In the genomic region with DNA sequence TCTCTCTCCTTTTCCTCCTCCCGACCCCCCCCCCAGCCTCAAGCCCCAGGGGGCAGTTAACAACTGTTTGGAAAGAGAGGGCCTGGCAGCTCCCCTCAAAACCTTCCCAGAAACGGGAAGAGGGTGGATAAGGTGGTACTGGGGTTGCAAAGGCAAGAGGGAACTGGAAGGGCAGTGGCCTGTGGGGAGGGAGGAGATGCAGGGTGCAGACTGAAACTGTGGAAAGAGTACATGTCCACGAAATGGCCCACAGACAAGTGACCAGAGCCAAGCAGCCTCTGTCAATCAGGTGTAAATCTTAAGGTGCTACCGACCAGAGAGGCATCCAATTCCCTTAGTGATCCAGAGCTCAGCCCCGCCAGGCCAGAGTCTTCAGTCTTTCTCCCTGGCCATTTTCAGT, we compare ENCODE assay signal across 8 mouse cellular contexts.
DNase-seq lines count a peak whose midpoint lies in the region; ATAC-seq and TF ChIP-seq lines count a peak whose summit lies in the region.
"Had no signal": no experiment of that assay in that cellular context is flagged by ENCODE, and none has a peak within 500 bp of the region (broad histone marks: within the 10 kb centered on the region; RNA-seq: fewer than 3 reads in every experiment).

No protein-coding gene starts in this region.

- TF ChIP-seq CTCF in cerebellum, adult 2 months (IDR thresholded peaks at IDR 0.05; ENCODE audit: borderline replicate concordance, insufficient read depth, low read depth, low read length) = no peak

- no peak overlapping the region for H3K9ac ChIP-seq in forebrain, embryonic 15.5 days (replicated peaks)
- H3K9ac ChIP-seq in intestine, embryonic 14.5 days (ENCODE audit: low read length) = no peak overlapping the region
- H3K9ac ChIP-seq in midbrain, embryonic 16.5 days (ENCODE audit: low read depth, low read length) = no peak overlapping the region

- TF ChIP-seq POLR2A in cerebellum, adult 2 months (IDR thresholded peaks at IDR 0.05; ENCODE audit: borderline replicate concordance, insufficient read depth, low read length) = no peak

- no peaks in the 10 kb centered on the region for H3K36me3 ChIP-seq in forebrain, embryonic 15.5 days
- no peaks in the 10 kb centered on the region for H3K36me3 ChIP-seq in intestine, embryonic 14.5 days (ENCODE audit: control insufficient read depth, insufficient read depth, low read length)
- no peaks in the 10 kb centered on the region for H3K36me3 ChIP-seq in midbrain, embryonic 16.5 days (ENCODE audit: control insufficient read depth, insufficient read depth, low read length)

- H3K4me1 ChIP-seq in forebrain, embryonic 15.5 days = peaks cover 9% of the 10 kb centered on the region
- peaks cover 5% of the 10 kb centered on the region for H3K4me1 ChIP-seq in intestine, embryonic 14.5 days (replicated peaks; ENCODE audit: control insufficient read depth, insufficient read depth, low read length)
- H3K4me1 ChIP-seq in midbrain, embryonic 16.5 days (ENCODE audit: control insufficient read depth, insufficient read depth, low read length) = peaks cover 5% of the 10 kb centered on the region
- peaks cover 19% of the 10 kb centered on the region for H3K4me1 ChIP-seq in cerebellum, adult 2 months (ENCODE audit: control insufficient read depth, insufficient read depth, low read length)

- H3K27me3 ChIP-seq in forebrain, embryonic 15.5 days = peaks cover 8% of the 10 kb centered on the region
- peaks cover 16% of the 10 kb centered on the region; the same call in 1 of the 2 replicates for H3K27me3 ChIP-seq in intestine, embryonic 14.5 days (replicated peaks; ENCODE audit: control insufficient read depth, insufficient read depth, low read length)
- peaks cover 13% of the 10 kb centered on the region for H3K27me3 ChIP-seq in midbrain, embryonic 16.5 days (ENCODE audit: control insufficient read depth, insufficient read depth, low read depth, low read length)
- no peaks in the 10 kb centered on the region for H3K27me3 ChIP-seq in cerebellum, adult 2 months (ENCODE audit: control insufficient read depth, insufficient read depth, low read length)

- DNase-seq in intestine, embryonic 14.5 days (ENCODE audit: low spot score) = no peak
- no peak for DNase-seq in ovary, postnatal 14 days (ENCODE audit: low spot score)
- DNase-seq in cerebellum, adult 2 months = no peak

- H3K27ac ChIP-seq in forebrain, embryonic 15.5 days (replicated peaks) = no peak overlapping the region
- no peak overlapping the region for H3K27ac ChIP-seq in intestine, embryonic 14.5 days (ENCODE audit: low read depth)
- no peak overlapping the region for H3K27ac ChIP-seq in midbrain, embryonic 16.5 days (ENCODE audit: low read length)
- no peak overlapping the region for H3K27ac ChIP-seq in cerebellum, adult 2 months (ENCODE audit: insufficient read depth, low read length)
- H3K27ac ChIP-seq: macrophage had no signal

- 5% methylated on average over 4 of the region's 5 CpGs for WGBS in forebrain, embryonic 15.5 days
- WGBS in intestine, embryonic 14.5 days = 8% methylated on average over 5 of the region's 5 CpGs
- WGBS in midbrain, embryonic 16.5 days = 11% methylated on average over 5 of the region's 5 CpGs
- 35% methylated on average over 4 of the region's 5 CpGs for WGBS in cerebellum, adult 2 months

- no peak overlapping the region for H3K4me3 ChIP-seq in forebrain, embryonic 15.5 days
- peak overlapping the region; percentile 48; the same call in 1 of the 2 replicates for H3K4me3 ChIP-seq in intestine, embryonic 14.5 days (ENCODE audit: low read depth, low read length)
- H3K4me3 ChIP-seq in midbrain, embryonic 16.5 days (ENCODE audit: low read depth, low read length) = no peak overlapping the region
- H3K4me3 ChIP-seq in cerebellum, adult 2 months (replicated peaks; ENCODE audit: insufficient read depth, low read depth, low read length) = no peak overlapping the region

- peak overlapping the region; percentile 69 for H3K4me2 ChIP-seq in forebrain, embryonic 15.5 days (replicated peaks)
- H3K4me2 ChIP-seq in intestine, embryonic 14.5 days (ENCODE audit: low read length) = peak overlapping the region; percentile 72
- peak overlapping the region; percentile 60; the same call in 1 of the 2 replicates for H3K4me2 ChIP-seq in midbrain, embryonic 16.5 days (ENCODE audit: low read length)

- 0 out of 2 replicates have a peak, but pooled peaks have one; percentile 39 for ATAC-seq in common myeloid progenitor, adult 5-6 weeks (replicated peaks; ENCODE audit: low read depth, poor library complexity, severe bottlenecking)
- no peak for ATAC-seq in forebrain, embryonic 15.5 days (replicated peaks)
- peak; percentile 36; the same call in 1 of the 2 replicates for ATAC-seq in intestine, embryonic 14.5 days (replicated peaks; ENCODE audit: low FRiP score, low TSS enrichment, low read depth)
- 0 out of 2 replicates have a peak, but pooled peaks have one; percentile 32 for ATAC-seq in midbrain, embryonic 16.5 days
- ATAC-seq in megakaryocyte-erythroid progenitor cell, adult 5-6 weeks (replicated peaks; ENCODE audit: low FRiP score, low TSS enrichment, poor library complexity, severe bottlenecking) = no peak

- no peaks in the 10 kb centered on the region for H3K9me3 ChIP-seq in forebrain, embryonic 15.5 days
- H3K9me3 ChIP-seq in intestine, embryonic 14.5 days (ENCODE audit: control insufficient read depth, low read length) = no peaks in the 10 kb centered on the region
- H3K9me3 ChIP-seq in midbrain, embryonic 16.5 days (replicated peaks; ENCODE audit: control insufficient read depth, low read length, poor library complexity, severe bottlenecking) = no peaks in the 10 kb centered on the region

Comparison
In these comparisons a context has a peak if more than half of its experiments do, and no peak if none do; other contexts are left out.
1. ATAC-seq: peak in common myeloid progenitor, adult 5-6 weeks (single experiment), intestine, embryonic 14.5 days (single experiment) and midbrain, embryonic 16.5 days (single experiment); none in forebrain, embryonic 15.5 days (single experiment) and megakaryocyte-erythroid progenitor cell, adult 5-6 weeks (single experiment).
2. Peak in every context shown above with its lines, with median percentiles within 50 percentile points of each other: H3K4me2 ChIP-seq.